Mouse (Mus musculus): Measurements from ENCODE around the gene Crybb3. TPM values are rescaled to one million over a fixed set of nuclear protein-coding genes. Genes with fewer than 3 reads are reported as not detected.

Gene Crybb3
- total and polyA plus RNA-seq, 3 experiments, result 0.23 to 0.91 (median 0.31) TPM

GRCm38 (mm10) chr5:113105035-113105434 lies 23.7 kb upstream of the Crybb3 start:
- no peak for DNase-seq

- DNase-seq, result peak; percentile 89
Observed at GRCm38 (mm10) chr5:113102455-113102854, 21.1 kb upstream of the Crybb3 start.

GRCm38 (mm10) chr5:113101457-113101856 lies 20.1 kb upstream of the Crybb3 start:
- DNase-seq, result no peak

- no peak for DNase-seq
Observed at GRCm38 (mm10) chr5:113100422-113100821, 19.0 kb upstream of the Crybb3 start.

DNA sequence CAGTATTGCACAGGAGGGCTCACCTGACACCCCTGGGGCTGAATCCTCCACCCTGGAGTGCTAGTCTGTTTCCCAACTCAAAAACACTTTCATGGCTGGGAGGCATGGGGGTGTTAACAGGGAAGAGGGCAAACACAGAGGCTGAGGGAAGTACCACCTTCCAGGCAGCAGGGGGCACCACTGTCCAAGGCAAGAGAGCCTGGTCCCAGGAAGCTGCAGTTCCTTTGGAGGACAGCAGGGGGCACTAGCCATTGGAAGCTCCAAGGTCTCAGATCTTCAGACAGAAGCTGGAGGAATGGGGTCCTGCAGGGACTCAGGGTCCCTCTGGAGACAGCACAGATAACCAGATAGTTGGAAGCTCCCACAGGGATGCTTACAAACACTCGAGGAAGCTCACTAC lies 18.2 kb upstream of the Crybb3 start:
- peak; percentile 84 for DNase-seq

GRCm38 (mm10) chr5:113097551-113097950 lies 16.2 kb upstream of the Crybb3 start:
- no peak for DNase-seq

DNA sequence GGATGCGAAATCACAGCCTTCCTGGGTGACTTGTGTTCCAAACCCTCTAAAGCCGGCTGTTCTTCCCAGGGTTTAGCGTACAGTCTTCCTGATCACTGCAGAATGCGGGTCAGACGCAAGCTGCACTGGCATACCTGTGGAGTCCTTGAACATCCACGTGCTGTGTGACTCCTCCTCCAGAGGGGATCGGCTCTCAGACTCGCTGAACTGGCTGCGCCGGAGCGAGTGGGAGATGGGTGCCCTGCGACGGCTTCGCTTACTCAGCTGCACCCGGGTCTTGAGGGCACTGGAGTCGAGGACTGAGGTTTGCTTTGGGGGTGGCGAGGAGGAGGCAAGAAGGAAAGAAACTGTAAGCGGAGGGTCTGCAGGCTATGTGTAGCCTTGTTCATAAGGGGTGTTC lies 14.1 kb upstream of the Crybb3 start:
- no peak for DNase-seq

DNA sequence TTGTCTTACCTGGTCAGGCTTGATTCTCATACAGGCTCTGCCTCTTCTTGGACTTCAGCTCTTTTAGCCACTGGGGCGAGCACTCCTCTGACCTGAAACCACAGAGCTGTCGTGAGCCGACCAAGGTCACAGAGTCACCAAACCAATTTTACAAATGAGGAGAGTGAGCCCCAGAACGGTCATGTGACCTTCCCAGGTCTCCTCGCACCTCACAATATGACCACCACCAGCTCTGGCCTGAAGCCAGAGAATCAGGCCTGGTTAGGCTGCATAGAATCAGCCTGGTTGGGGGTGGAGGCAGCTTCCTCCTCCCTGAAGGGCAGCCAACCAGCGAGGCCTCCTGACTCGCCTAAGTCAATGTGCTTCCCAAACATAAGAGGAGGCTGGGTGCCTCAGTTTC lies 11.0 kb upstream of the Crybb3 start:
- DNase-seq, result no peak

DNA sequence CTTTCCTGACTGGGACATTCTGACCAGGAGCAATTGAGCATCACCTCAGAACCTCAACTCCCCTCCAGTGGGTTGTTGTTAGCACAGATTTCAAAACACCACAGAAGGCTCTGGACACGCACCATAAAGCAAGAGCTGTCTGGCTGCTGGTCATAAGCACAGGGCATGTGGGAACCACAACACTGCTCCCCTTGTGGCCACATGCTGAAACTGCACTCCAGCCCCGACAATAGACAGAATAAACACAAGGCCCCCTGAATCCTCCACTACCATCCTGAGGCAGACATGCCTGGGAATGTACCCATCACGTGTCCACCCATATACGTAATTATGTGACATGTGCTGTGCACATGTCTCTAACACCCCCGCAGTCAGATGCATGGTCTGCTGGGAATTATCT lies 9.8 kb upstream of the Crybb3 start:
- DNase-seq, result no peak

GRCm38 (mm10) chr5:113090750-113091149 lies 9.4 kb upstream of the Crybb3 start:
- no peak for DNase-seq

DNA sequence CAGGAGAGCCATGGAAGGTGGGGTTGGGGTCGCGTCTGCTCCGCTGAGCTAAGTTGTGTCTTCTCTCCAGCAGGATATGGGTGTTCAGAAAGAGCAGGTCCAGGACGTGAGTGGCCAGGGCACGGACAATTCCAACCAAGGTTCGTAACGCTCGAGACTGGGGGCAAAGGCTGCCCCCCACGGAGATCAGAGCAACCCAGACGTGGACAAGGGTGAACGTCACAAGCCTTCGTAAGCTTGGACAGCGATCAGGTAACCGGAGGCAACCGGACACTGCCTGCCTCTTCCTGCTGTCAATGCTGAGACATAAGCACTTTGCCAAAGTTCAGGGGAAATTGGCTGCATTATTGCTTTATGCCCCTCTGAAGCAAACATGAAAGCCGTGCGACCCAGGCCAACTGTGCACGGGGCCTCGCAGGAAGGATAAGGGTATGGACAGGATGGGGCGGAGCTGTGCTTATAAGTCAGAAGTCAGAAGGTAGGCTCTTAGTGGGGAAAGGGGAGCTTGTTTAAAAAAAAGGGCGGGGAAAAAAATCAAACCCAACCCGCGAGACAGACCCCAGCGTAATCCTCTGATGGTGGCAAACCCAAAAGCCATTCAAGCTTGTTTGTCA lies 8.8 kb upstream of the Crybb3 start:
- no peak for DNase-seq

DNA sequence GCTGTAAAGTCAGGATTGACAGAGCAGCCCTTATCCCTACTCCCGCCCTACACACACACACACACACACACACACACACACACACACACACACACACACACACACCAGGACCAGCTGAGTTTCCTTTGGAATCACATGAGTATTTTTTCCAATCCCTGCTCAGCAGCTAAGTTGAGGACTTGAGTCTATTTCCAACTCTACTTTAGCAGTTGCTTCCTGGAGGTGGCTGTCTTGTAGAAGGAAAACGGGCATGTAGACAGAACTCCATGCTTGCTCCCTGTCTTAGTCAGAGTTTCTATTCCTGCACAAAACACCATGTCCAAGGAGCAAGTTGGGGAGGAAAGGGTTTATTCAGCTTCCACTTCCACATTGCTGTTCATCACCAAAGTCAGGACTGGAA lies 6.1 kb upstream of the Crybb3 start:
- DNase-seq, result no peak

DNA sequence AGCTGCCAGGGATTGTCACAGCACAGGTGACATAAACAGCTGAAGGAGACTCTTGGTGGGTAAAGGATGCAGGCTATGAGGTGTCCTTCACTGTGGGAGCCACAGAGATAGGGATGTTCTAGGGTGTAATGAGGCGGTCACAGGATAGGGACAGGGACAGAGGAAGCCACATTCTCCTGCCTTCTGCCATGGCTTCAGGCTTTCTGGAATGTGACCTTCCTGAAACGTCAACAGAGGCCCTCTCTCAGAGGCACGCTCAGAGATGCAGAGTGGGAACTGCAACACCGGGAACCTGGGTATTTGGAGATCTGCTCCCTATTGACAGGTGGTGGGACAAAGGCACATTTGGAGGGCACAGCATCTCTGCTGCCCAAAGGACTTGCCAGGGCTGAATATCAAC lies 5.6 kb upstream of the Crybb3 start:
- DNase-seq, result no peak

DNA sequence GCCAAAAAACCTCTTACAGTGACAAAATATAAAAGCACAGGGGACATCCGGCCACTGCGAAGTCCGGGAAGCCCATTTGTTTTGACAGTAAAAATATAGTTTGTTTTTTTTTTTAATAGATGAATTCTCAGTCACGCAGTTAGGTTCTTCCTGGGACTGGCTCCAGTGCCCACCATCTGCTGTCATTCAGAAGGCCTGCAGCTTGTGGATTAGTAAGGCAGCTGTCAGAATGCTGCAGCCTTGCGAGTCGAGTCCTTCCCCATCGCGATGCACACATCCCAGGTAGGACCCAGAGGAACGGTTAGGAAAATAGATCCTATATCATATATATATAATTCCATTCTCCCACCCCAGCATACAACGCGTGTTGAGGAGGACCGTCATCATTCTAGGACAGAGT lies 5.1 kb upstream of the Crybb3 start:
- no peak for DNase-seq

GRCm38 (mm10) chr5:113085931-113086330 lies 4.5 kb upstream of the Crybb3 start:
- no peak for DNase-seq

GRCm38 (mm10) chr5:113084309-113084708 lies 2.9 kb upstream of the Crybb3 start:
- no peak for DNase-seq

DNA sequence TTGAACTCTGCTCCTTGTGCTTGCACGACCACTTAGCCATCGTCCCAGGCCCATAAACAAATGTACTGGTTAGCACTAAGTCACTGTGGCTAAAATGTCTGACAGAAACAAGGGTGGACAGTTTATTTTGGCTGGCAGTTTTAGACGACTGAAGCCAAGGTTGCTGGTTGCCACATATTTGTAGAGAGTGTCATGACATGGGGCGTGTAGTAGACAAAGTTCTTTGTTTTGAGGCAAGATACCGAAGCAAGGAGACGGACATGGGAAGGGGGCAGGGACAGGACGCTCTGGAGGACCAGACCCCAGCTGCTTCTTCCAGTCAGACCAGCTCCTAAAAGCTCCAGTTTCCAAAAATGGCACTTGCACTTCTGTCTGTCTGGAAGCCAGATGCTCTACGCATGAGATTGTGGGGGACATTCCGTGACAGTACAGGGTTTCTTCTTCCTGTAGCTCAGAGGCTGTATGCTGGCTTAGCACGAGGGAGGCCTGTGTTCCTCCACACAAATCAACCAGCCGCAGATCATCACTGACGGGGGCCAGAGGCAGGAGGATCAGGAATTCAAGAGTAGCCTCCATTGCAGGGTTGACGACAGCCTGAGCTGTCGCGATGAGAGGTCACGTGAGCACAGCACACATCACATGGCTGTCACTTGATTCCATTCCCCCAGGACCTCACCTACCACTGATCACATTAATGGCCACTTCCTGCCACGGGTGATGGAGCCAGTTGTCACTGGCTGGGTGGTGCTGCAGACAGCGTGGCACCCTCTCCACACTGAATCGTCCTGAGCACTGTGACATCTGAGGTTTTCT lies 1.2 kb upstream of the Crybb3 start:
- peak; percentile 24 for DNase-seq

DNA sequence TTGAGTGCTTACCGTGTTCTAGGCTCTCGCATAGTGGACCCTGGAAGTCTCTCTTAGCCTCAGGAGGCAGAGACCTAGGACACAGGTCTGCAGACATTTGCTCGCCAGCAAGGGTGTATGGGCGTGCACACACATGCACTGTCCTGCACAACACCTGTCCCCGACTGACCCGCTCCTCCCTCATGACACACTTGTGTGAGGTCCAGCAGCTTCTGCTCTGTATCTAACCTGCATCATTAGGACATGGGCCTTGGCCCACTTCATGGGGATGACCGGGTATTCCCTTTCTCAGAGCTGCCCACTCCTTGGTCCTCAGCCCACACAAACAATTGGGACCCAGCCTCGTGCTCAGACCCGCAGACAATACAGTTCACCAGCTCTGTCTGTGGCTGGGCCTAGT lies 364 bp downstream of the Crybb3 start:
- no peak for DNase-seq

DNA sequence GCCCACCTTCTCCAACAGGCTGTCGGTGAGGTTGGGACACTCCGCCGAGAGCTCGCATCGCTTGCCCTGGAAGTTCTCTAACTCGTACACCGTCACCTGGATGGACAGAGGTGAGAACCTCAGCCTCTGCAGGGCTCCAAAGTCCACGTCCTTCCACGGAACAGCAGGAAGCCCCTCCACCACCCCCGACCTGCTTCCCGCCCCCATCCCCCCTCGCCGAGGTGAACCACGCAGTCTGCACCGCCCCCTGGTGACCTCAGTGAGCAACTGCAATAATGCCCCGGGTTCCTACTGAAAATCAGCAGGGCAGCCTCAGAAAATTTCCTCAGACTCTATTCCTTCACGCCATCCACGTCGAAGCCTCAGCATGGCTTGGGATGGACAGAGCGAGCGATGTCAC lies 1.6 kb downstream of the Crybb3 start:
- DNase-seq, result no peak

GRCm38 (mm10) chr5:113078686-113079085 lies 2.7 kb downstream of the Crybb3 start:
- no peak for DNase-seq

DNA sequence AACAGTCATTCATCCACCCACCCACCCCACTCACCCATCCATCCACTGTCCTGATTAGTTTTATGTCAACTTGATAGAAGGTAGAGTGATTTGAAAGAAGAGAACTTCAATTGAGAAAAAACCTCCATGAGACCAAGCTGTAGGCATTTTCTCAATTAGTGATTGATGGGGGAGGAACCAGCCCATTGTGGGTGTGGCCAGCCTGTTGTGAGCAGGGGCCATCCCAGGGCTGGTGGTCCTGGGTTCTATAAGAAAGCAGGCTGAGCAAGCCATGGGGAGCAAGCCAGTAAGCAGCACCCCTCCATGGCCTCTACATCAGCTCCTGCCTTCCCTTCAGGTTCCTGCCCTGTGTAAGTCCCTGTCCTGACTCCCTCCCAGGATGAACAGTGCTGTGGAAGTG lies 11.4 kb downstream of the Crybb3 start, which contains the start of gene Crybb2:
Gene Crybb2 (minus strand): TSS at position 101 of the 400 bp plus-strand sequence.
- no peak for DNase-seq

GRCm38 (mm10) chr5:113054308-113054707 lies 27.1 kb downstream of the Crybb3 start:
- peak; percentile 80 for DNase-seq

- DNase-seq, result no peak
Observed at GRCm38 (mm10) chr5:113050581-113051185, 30.7 kb downstream of the Crybb3 start.
